Mouse (Mus musculus): ENCODE measurements around the gene Fhod1.

The Fhod1 gene

GRCm38 (mm10) chr8:105318662-105319190 is 29.0 kb downstream of the Fhod1 start:
- in situ Hi-C loops (cut with MboI, MseI) = no loop called here

GRCm38 (mm10) chr8:105317941-105318340 is 29.8 kb downstream of the Fhod1 start:
- in situ Hi-C loops (cut with MboI, MseI) = no loop called here

DNA sequence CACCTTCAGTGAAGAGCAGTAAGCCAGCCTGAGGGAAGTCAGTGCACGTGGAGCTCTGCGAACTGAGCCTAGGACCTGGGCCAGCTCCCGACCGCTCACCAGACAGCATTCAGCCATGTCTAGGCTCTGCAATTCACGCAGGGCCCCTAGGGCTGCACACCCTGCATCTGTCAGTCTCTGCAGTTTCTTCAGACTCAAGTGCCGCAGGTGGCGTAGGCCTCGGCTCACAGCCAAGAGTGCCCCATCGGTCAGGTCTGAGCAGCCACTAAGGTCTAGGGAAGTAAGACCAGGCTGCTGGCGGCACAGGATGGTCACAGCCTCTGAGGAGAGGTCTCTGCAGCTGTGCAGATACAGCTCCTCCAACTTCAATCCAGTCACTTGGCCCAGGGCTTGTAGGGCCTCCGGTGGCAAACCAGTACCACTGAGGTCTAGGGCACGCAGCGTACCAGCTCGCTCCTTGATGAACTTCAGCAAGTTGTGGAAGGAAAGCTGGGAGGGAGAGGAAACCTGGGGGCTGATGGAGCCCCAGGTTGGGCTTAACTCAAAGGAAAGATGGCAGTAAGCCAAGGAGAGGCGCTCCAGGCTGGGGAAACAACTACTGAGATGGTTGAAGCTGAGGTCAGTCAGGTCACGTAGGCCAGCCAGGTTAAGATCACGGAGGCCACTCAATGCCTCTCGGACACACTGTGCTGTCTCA is 32.5 kb downstream of the Fhod1 start:
- in situ Hi-C loops (cut with MboI, MseI) = no loop called here

DNA sequence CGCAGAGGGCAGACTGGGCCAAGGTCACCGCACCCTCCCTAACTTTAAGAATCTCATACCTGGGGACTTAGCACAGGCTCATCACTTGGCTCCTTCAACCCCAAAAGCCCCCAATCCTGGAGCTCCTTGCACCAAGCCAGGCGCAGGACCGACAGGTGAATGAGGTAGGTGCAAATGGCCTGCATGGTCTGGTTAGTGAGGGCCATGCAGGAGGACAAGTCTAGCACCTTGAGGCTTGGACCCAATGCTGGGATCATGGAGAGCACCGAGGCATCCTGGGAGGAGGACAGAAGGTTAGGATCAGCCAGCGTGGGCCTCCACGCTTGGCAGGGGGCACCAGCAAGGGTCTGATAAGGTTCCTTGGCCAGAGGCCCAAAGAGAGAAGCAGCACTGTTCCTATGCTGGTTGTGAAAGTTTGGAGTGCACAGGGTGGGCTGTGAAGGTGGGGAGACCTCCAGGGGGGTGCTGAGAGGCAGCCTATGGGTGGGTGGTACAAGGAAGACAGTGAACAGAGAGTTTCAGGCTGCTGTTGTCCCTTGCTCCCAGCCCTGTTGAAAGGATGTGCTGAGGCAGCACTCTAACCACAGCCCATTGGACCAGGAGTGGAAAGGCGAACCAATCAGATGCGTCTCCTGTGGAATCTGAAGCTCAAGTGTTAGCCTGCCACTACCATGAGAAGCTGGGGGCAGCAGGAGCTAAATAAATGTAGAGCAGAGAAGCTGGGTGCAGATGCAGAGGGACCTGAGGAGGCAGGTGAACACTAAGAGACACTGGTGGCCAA is 33.9 kb downstream of the Fhod1 start:
- in situ Hi-C loops (cut with MboI, MseI) = no loop called here

DNA sequence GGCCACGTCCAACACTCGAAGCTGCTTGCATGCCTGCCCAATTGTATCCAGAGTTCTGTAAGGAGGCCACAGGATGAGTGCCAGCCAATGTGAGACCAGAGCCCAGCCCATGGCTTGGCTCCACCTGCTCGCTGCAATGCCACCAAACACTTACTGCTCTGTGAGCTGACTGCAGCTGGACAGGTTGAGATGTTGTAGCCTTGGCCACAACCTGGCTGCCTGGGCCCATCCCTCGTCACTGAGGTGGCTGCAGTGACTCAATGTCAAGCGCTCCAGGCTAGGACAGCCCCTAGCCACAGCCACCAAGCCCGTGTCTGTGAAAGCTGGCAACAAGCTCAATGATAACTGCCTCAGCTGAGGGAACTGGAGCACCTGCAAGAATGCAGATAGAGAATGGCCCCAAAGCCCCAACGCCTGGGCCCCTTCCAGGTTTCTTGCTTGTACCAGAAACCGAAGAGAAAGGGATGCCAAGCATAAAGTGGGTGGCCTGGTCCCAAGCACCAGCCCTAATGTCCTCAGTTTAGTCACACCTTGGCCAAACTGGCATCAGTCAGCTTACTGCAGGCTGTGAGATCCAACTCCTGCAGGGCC is 34.8 kb downstream of the Fhod1 start:
- in situ Hi-C loops (cut with MboI, MseI) = no loop called here

GRCm38 (mm10) chr8:105311718-105312117 is 36.0 kb downstream of the Fhod1 start:
- in situ Hi-C loops (cut with MboI, MseI) = no loop called here

GRCm38 (mm10) chr8:105310118-105310517 is 37.6 kb downstream of the Fhod1 start:
- in situ Hi-C loops (cut with MboI, MseI) = no loop called here

- in situ Hi-C loops (cut with MboI, MseI) = no loop called here
Observed at GRCm38 (mm10) chr8:105309142-105309847, 38.5 kb downstream of the Fhod1 start.

DNA sequence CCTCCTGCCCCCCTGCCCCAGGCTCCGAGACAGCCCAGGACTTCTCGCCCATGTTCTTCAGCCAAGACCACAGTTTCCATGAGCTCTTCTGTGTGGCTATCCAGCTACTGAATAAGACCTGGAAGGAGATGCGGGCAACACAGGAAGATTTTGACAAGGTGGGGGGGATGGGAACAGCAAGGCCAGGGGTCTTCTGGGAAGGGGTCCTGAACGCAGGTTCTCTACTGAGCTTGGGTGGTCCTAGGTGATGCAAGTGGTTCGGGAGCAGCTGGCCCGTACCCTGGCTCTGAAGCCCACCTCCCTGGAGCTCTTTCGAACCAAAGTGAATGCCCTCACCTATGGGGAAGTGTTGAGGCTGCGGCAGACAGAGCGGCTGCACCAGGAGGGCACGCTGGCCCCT is 39.3 kb downstream of the Fhod1 start:
- in situ Hi-C loops (cut with MboI, MseI) = no loop called here

DNA sequence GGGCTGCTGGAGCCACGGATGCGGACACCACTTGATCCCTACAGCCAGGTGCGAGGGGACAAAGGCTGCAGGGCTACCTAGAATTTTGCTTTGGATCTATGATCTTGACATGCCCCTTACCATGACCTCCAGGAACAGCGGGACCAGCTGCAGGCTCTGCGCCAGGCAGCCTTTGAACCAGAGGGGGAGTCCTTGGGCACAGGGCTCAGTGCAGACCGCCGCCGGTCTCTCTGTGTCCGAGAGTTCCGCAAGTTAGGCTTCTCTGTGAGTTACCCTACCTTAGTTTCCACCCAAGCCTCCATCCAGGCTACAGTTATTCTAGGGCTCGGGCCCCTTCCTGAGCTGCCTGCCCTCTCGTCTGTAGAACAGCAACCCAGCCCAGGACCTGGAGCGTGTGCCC is 40.1 kb downstream of the Fhod1 start:
- in situ Hi-C loops (cut with MboI, MseI) = no loop called here

DNA sequence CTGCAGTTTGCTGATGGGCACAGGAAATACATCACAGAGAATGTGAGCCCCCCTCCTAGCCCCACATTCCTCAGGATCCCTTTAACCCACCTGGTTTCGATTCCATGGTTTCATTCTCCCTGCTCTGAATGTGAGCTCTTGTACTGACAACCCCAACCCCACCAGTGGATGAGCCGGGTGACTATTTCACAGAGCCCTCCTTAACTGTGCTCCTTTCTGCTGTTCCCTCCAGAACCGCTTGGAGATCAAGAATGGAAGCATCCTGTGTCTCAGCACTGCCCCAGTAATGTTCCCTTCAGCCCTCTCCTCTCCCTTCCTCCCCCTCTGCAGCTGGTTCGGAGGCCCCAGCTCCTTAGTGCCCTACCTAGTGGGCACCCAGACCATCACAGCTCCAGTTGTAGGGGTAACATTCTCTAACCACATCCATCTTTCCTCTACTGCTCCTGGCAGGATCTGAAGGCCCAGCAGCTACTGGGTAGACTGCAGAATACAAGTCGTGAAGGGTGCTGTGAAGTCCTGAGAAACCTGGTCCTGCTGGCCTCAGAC is 41.5 kb downstream of the Fhod1 start:
- in situ Hi-C loops (cut with MboI, MseI) = no loop called here

DNA sequence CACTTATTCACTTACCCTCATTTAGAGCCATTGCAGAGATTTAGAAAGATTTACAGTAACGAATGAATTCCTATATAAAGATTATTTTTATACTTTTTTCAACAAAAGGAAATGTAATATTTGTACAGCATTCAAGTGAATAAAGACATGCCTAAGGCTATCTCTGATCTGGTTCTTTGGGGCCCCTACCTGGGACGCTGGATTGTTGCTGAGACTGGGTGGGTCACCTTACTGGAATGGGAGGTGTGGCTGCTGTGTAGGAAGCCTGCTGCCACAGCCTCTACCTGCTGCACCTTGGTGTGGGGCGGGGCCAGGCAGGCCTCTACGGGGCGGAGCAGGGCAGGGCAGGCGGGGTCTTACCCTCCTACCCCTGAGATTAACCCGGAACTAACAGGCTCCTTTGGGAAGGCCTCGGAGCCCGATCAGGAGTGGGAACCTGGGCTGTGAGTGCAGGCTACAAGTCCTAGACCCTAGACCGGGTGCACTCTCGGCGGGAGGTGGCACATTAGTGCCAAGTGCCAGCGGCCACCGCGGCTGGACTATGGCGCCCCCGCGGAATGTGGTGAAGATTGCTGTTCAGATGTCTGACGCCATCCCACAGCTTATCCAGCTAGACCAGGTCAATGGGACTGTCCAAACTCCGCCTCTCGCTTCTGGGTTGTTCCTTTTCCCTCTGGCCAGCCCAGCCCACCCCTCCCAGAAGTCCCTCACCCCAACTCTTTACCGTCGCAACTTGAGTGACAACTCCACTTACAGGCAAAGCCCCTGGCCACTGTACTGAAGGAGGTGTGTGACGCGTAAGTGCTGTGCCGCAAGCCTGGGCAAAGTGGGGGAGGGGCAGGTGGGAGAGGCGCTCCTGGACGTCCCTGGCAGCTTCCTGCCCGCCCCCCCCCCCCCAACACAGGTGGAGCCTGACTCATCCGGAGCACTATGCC is 42.3 kb downstream of the Fhod1 start, which contains the start of gene Elmo3:
Gene Elmo3, plus strand, starts transcription at position 391 of the 935 bp plus-strand sequence.
- in situ Hi-C loops (cut with MboI, MseI) = no loop called here

GRCm38 (mm10) chr8:105304325-105305210 is 43.2 kb downstream of the Fhod1 start:
- in situ Hi-C loops (cut with MboI, MseI) = no loop called here

DNA sequence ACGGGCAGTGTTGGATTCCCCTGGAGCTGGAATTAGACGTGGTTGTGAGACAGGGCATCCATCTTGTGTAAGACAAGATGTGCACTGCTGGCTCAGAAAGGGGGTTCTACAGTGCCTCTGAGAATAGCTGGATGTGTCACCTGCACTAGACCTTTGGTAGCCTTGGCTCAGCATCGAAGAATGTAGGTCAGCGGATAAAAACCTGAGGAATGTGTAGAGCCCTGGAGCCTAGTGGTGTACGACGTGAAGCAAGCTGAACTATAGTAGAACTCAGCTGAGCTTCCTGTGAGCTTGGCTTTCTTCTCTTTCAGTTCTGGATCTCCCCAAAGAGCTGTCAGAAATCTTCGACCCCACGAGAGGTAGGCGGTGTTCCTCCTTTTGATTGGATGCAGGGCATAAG is 43.9 kb downstream of the Fhod1 start:
- in situ Hi-C loops (cut with MboI, MseI) = no loop called here

DNA sequence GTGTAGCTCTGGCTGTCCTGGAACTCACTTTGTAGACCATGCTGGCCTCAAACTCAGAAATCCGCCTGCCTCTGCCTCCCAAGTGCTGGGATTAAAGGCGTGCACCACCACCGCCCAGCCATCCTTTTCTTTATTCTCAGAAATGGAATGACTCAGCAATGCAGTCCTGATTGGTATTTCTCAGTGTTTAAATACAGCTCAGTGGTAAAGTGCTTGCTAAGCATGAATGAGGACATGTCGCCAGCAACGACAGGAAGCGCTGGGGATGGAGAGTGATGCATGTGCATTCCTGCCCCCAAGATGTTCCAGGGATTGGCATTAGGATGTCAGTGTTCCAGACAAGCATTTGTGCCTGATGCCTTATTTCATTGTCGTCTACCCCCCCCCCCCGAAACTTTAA is 44.4 kb downstream of the Fhod1 start:
- in situ Hi-C loops (cut with MboI, MseI) = no loop called here

GRCm38 (mm10) chr8:105299962-105300361 is 47.8 kb downstream of the Fhod1 start:
- in situ Hi-C loops (cut with MboI, MseI) = no loop called here

GRCm38 (mm10) chr8:105298351-105299252 is 49.2 kb downstream of the Fhod1 start:
- in situ Hi-C loops (cut with MboI, MseI) = no loop called here

- in situ Hi-C loops (cut with MboI, MseI) = no loop called here
Observed at GRCm38 (mm10) chr8:105297511-105298192, 50.1 kb downstream of the Fhod1 start, which contains the start of gene E2f4. E2f4 (plus strand) TSS chr8:105297663.
